Mouse (Mus musculus) G1E (cell line): ENCODE measurements around the gene Pdgfb. TPM values are rescaled to one million over a fixed set of nuclear protein-coding genes. Genes with fewer than 3 reads are reported as not detected.

Experiments
- ATAC-seq: 2 replicates; pipeline ENCODE4 v1.8.0; 2016; ENCODE audit warnings: mild to moderate bottlenecking; ENCODE audit not compliant: insufficient number of reproducible peaks, poor library complexity, low FRiP score, severe bottlenecking; ENCODE audit errors: extremely low read depth
- DNase-seq: peaks from one replicate; pipeline ENCODE4 v3.0.0; 2012; ENCODE audit warnings: low spot score
- H3K27me3 ChIP-seq: 2 replicates; pipeline ENCODE4 v1.6.1; 2012; ENCODE audit warnings: mild to moderate bottlenecking, low read length, inconsistent platforms; ENCODE audit not compliant: insufficient read depth
- H3K36me3 ChIP-seq: replicated peaks from 2 replicates; pipeline ENCODE3; 2012; ENCODE audit warnings: mild to moderate bottlenecking, inconsistent platforms
- H3K4me1 ChIP-seq: 2 replicates; pipeline ENCODE4 v1.6.1; 2012; ENCODE audit warnings: low read depth, low read length, inconsistent platforms, mixed read lengths; ENCODE audit not compliant: insufficient read depth
- H3K4me3 ChIP-seq: 2 replicates; pipeline ENCODE4 v1.5.1; 2012; ENCODE audit warnings: low read depth, mild to moderate bottlenecking, inconsistent platforms, low read length, moderate library complexity, mixed read lengths
- H3K9me3 ChIP-seq: replicated peaks from 2 replicates; pipeline ENCODE4 v1.6.1; 2012; ENCODE audit warnings: inconsistent platforms
- CTCF ChIP-seq: IDR thresholded peaks from 2 replicates; pipeline ENCODE4 v1.5.1; 2012; ENCODE audit warnings: low read depth, low read length, inconsistent platforms, mixed read lengths
- GATA1 ChIP-seq: IDR thresholded peaks from 2 replicates; pipeline ENCODE4 v1.6.1; 2012; ENCODE audit warnings: borderline replicate concordance, low read length, inconsistent platforms, mixed read lengths
- GATA2 ChIP-seq: IDR thresholded peaks from 2 replicates; pipeline ENCODE4 v1.6.1; 2012; ENCODE audit warnings: low read depth, low read length, inconsistent platforms, borderline replicate concordance
- POLR2AphosphoS5 ChIP-seq: IDR thresholded peaks from 2 replicates; pipeline ENCODE4 v1.6.1; 2012; ENCODE audit warnings: low read depth, low read length, inconsistent platforms; ENCODE audit not compliant: insufficient replicate concordance
- TAL1 ChIP-seq: conservative IDR thresholded peaks from 2 replicates; pipeline ENCODE4 v1.6.1; 2012; ENCODE audit warnings: low read depth, low read length, inconsistent platforms, mixed read lengths
- polyA plus RNA-seq: library from polyadenylated mRNA; stranded (reverse); fragments of >175 nt; gene quantifications from 2 replicates; pipeline ENCODE4 v1.2.3, GENCODE M21; 2012
- total RNA-seq, 2 experiments: library from RNA; stranded (forward) in 1 of 2; stranded (reverse) in 1 of 2; fragments of 200-1000 nt in 1 of 2; fragments of >200 nt in 1 of 2; fragmentation: Nextera tagmentation in 1 of 2; gene quantifications; 2 replicates each; pipeline ENCODE4 v1.2.3; 2014 to 2017

The Pdgfb gene
- total and polyA plus RNA-seq, 3 experiments: 0.05 TPM; not detected in 2

DNA sequence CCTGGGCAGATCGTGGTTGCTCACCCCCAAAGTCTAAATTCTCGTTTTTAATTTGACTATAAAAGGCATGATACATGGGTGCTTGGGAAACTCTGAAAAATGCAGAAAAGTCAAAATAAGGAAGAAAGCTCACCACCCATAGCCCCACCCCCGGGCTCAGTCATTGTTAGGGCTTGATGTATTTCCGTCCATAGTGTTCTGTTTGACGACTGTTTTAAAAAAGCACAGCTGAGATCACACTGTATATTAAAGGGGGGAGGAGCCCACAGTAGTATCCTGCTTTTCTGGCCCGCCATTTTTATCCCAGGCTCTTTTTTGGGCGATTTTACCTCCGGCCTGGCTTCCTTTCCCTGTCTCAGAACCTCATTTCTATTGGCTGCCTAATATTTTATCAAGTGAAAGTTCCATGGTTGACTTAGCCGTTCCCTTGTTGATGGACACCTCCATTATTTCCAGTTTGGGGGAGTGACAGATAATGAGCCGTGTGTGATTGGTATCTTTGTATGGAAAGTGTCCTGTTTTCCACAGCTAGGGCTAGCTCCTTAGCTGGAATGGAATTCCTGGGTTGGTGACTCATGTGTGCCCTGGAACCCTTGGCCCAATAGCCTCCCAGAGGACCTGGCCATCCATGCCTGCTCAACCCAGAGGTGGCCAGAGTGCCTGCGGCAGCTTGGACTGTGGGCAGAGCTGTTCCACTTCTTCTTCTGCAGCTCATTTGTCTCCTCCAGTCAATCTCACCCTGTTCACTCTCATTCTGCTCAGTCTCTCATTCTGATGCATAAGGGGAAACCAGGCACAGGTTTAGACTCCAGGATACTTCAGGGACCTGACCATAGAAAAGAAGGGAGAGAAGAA, 22.7 kb upstream of the Pdgfb start:
- no peak for TF ChIP-seq TAL1
- no peak for TF ChIP-seq POLR2AphosphoS5
- TF ChIP-seq CTCF: no peak
- TF ChIP-seq GATA1: no peak
- no peak for TF ChIP-seq GATA2
- no peak for ATAC-seq
- H3K36me3 ChIP-seq: no peaks in the 10 kb centered on the region
- H3K9me3 ChIP-seq: no peaks in the 10 kb centered on the region
- H3K27me3 ChIP-seq: peaks cover 4% of the 10 kb centered on the region; the same call in 1 of the 2 replicates
- DNase-seq: no peak
- H3K4me1 ChIP-seq: no peaks in the 10 kb centered on the region
- H3K4me3 ChIP-seq: no peak overlapping the region

DNA sequence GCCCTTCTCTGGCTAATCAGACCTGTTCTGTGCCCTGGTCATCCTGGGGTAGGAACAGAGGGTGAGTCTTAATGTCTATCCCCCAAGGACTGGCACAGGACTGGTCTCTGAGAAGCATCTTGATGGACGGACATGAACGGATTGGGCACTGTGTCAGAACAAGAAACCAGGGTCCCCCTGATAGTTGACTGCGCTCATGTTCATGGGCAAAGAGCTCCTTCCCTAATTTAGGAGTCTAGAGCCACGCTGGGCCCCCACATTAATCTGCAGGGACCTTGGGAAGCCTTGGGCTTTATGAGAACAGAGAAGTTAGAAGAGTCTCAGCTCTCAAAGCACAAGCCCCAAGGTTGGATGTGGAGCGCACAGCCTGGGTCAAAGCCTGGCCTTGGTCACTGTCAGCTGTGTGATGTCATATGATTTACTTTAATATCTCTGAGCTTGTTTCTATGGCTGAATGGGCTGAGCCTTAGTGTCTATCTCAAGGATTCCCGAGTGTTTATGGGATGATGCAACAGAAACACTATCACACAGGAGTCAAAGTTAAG, 20.6 kb upstream of the Pdgfb start:
- no peak overlapping the region for H3K4me3 ChIP-seq
- no peaks in the 10 kb centered on the region for H3K36me3 ChIP-seq
- DNase-seq: no peak
- H3K27me3 ChIP-seq: peaks cover 4% of the 10 kb centered on the region; the same call in 1 of the 2 replicates
- ATAC-seq: no peak
- no peaks in the 10 kb centered on the region for H3K4me1 ChIP-seq
- TF ChIP-seq CTCF (no peak), GATA2 (no peak), TAL1 (no peak), POLR2AphosphoS5 (no peak), GATA1 (no peak)
- H3K9me3 ChIP-seq: no peaks in the 10 kb centered on the region

DNA sequence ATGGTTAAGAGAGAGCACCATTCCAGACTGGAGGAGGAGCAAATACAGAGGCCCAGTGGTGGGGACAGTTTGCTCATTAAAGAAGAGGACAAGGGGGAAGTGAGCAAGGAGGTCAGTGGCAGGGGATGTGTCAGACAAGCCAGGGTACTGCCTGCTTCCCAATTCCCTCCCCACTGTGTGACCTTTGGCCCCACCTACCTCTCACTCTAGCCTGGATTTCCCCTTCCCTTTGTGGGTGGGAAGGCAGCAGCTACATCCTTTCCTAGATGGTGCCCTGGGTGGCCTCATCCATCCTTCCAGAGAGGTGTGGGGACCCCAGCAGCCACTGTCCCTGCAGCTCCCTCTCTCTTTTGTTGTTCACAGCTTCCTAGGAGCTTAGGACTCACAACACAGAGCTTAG, 20.1 kb upstream of the Pdgfb start:
- Histone ChIP-seq H3K9me3 (no peaks in the 10 kb centered on the region), H3K27me3 (peaks cover 4% of the 10 kb centered on the region; the same call in 1 of the 2 replicates), H3K4me3 (no peak overlapping the region), H3K4me1 (no peaks in the 10 kb centered on the region), H3K36me3 (no peaks in the 10 kb centered on the region)
- DNase-seq (no peak), ATAC-seq (no peak)
- TF ChIP-seq TAL1: no peak
- no peak for TF ChIP-seq CTCF
- no peak for TF ChIP-seq POLR2AphosphoS5
- TF ChIP-seq GATA1: no peak
- no peak for TF ChIP-seq GATA2

DNA sequence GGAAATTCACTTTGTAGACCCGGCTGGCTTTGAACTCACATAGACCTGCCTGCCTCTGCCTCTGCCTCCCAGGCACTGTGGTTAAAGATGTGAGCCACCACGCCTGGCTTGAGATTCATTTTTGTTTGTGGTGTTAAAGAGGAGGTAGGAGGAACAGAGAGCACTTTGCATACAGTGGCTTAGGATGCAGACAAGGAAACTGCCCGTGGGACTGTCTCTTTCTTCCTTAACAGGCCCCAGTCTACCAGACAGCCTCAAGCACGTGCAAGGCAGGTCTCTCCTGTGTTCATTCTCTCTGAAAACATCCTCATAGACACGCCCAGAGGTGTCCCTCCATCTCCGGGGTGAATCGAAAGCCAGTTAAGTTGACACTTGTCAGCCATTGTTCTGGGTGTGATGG, 19.6 kb upstream of the Pdgfb start:
- no peak for DNase-seq
- Histone ChIP-seq H3K36me3 (no peaks in the 10 kb centered on the region), H3K9me3 (no peaks in the 10 kb centered on the region), H3K4me1 (no peaks in the 10 kb centered on the region), H3K4me3 (no peak overlapping the region), H3K27me3 (peaks cover 4% of the 10 kb centered on the region; the same call in 1 of the 2 replicates)
- no peak for TF ChIP-seq TAL1
- TF ChIP-seq GATA1: no peak
- no peak for TF ChIP-seq POLR2AphosphoS5
- TF ChIP-seq GATA2: no peak
- TF ChIP-seq CTCF: no peak
- no peak for ATAC-seq

DNA sequence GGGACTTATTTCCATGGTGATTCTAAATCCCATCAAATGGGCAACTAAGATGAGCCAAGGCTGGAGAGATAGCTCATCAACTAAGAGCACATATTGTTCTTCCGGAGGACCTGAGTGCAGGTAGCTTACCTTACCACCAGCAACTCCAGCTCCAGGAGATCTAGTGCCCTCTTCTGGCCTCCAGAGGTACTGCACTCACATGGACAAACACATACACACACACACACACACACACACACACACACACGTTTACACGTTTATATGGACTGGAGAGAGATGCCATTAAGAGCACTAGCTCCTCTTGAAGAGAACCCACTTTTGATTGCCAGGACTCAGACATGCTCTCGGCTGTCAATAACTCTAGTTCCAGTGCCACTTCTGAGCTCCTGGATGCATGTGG, 16.4 kb upstream of the Pdgfb start:
- ATAC-seq (no peak), DNase-seq (no peak)
- Histone ChIP-seq H3K27me3 (no peaks in the 10 kb centered on the region; the same call in 1 of the 2 replicates), H3K36me3 (no peaks in the 10 kb centered on the region), H3K4me3 (no peak overlapping the region), H3K4me1 (no peaks in the 10 kb centered on the region), H3K9me3 (no peaks in the 10 kb centered on the region)
- no peak for TF ChIP-seq POLR2AphosphoS5
- TF ChIP-seq GATA2: no peak
- TF ChIP-seq GATA1: no peak
- TF ChIP-seq TAL1: no peak
- no peak for TF ChIP-seq CTCF

DNA sequence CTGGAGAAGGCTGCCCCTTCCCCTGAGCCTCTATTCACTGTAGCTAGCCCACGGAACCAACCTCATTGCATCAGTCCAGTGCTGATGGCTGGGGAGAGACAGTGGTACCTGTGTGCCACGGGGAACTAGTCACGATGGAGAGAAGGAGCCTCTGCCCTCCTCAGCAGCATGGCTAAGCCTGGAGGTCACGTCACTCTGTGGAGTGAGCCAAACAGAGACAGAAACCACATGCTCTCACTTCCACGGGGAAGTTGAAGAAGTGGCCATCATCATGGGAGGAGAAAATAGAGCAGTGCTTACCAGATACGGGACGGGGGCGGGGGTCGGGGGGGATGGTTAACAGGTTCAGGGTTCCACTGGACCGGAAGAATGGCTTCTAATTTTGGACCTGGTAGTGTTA, 15.6 kb upstream of the Pdgfb start:
- H3K4me1 ChIP-seq: no peaks in the 10 kb centered on the region
- TF ChIP-seq GATA2: no peak
- TF ChIP-seq TAL1: no peak
- no peak for TF ChIP-seq CTCF
- TF ChIP-seq GATA1: no peak
- no peak for TF ChIP-seq POLR2AphosphoS5
- H3K4me3 ChIP-seq: no peak overlapping the region
- H3K27me3 ChIP-seq: no peaks in the 10 kb centered on the region; the same call in 1 of the 2 replicates
- H3K36me3 ChIP-seq: no peaks in the 10 kb centered on the region
- ATAC-seq (no peak), DNase-seq (no peak)
- H3K9me3 ChIP-seq: no peaks in the 10 kb centered on the region
